Comparison of ENCODE assay signal across 9 mouse cellular contexts in genomic region chr11:96006367-96006851, GRCm38 (mm10). TPM values are rescaled to one million over a fixed set of nuclear protein-coding genes. Genes with fewer than 3 reads are reported as not detected.
DNase-seq lines count a peak whose midpoint lies in the region; ATAC-seq and TF ChIP-seq lines count a peak whose summit lies in the region.
"Had no signal": no experiment of that assay in that cellular context is flagged by ENCODE, and none has a peak within 500 bp of the region (broad histone marks: within the 10 kb centered on the region; RNA-seq: fewer than 3 reads in every experiment).

No protein-coding gene starts in this region.

- H3K27me3 ChIP-seq in heart, embryonic 13.5 days (replicated peaks) = no peaks in the 10 kb centered on the region
- H3K27me3 ChIP-seq in liver, embryonic 13.5 days = peaks cover 19% of the 10 kb centered on the region
- H3K27me3 ChIP-seq in testis, adult 2 months (ENCODE audit: control insufficient read depth, insufficient read depth, low read length) = peaks cover 6% of the 10 kb centered on the region

- no peak for ATAC-seq in heart, embryonic 13.5 days (ENCODE audit: extremely low read depth, insufficient number of reproducible peaks, low FRiP score, low TSS enrichment)
- ATAC-seq in liver, embryonic 13.5 days (ENCODE audit: low read depth) = no peak; the same call in 1 of the 2 replicates

- peaks cover 33% of the 10 kb centered on the region for H3K4me1 ChIP-seq in heart, embryonic 13.5 days
- H3K4me1 ChIP-seq in liver, embryonic 13.5 days (replicated peaks) = peaks cover 71% of the 10 kb centered on the region
- peaks cover 9% of the 10 kb centered on the region for H3K4me1 ChIP-seq in testis, adult 2 months (ENCODE audit: control insufficient read depth, insufficient read depth, low read length)

- peak overlapping the region; percentile 96 for H3K9ac ChIP-seq in heart, embryonic 13.5 days
- peak overlapping the region; percentile 89 for H3K9ac ChIP-seq in liver, embryonic 13.5 days

- WGBS in heart, embryonic 13.5 days = under 1% methylated on average over 33 of the region's 33 CpGs
- under 1% methylated on average over 33 of the region's 33 CpGs for WGBS in liver, embryonic 13.5 days (ENCODE audit: insufficient replicate concordance)

- peak overlapping the region; percentile 94 for H3K4me2 ChIP-seq in heart, embryonic 13.5 days
- H3K4me2 ChIP-seq in liver, embryonic 13.5 days = peak overlapping the region; percentile 98

- TF ChIP-seq CTCF in testis, adult 2 months (IDR thresholded peaks at IDR 0.05; ENCODE audit: control insufficient read depth, insufficient read depth, insufficient replicate concordance, low read depth, low read length) = no peak

- DNase-seq in kidney, adult 18-20 months = peak; percentile 37
- no peak for DNase-seq in kidney, adult 8-10 months
- peak; percentile 16 for DNase-seq in adrenal gland, postnatal 25 days
- DNase-seq in liver, embryonic 13.5 days = peak; percentile 30
- no peak for DNase-seq in left cerebral cortex, postnatal 36 days (ENCODE audit: low spot score in 2 of 2)
- DNase-seq in embryo, embryonic 9.5 days (ENCODE audit: extremely low spot score) = no peak

- TF ChIP-seq POLR2A in testis, adult 2 months (IDR thresholded peaks at IDR 0.05; ENCODE audit: control insufficient read depth, low read depth, low read length) = no peak

- H3K4me3 ChIP-seq in heart, embryonic 13.5 days = peak overlapping the region; percentile 79
- peak overlapping the region; percentile 82 for H3K4me3 ChIP-seq in liver, embryonic 13.5 days (replicated peaks)
- H3K4me3 ChIP-seq in testis, adult 2 months (ENCODE audit: control insufficient read depth, low read depth, low read length) = peak overlapping the region; percentile 60

- H3K9me3 ChIP-seq in heart, embryonic 13.5 days = no peaks in the 10 kb centered on the region
- H3K9me3 ChIP-seq in liver, embryonic 13.5 days (replicated peaks) = no peaks in the 10 kb centered on the region

- no peaks in the 10 kb centered on the region for H3K36me3 ChIP-seq in heart, embryonic 13.5 days
- H3K36me3 ChIP-seq in liver, embryonic 13.5 days = no peaks in the 10 kb centered on the region
- no peaks in the 10 kb centered on the region for H3K36me3 ChIP-seq in testis, adult 2 months (ENCODE audit: control insufficient read depth, insufficient read depth, low read length)

- intact Hi-C loops in left cerebral cortex, postnatal 36 days (cut with DNase I) = loop anchor here (5.0 to 10.0 kb wide), 6 partner anchors 94 to 862 kb away; partner anchors contain the start of genes B4galnt2, Dlx4 and Hoxb4

- H3K27ac ChIP-seq in heart, embryonic 13.5 days (replicated peaks) = peak overlapping the region; percentile 97
- H3K27ac ChIP-seq in liver, embryonic 13.5 days = peak overlapping the region; percentile 86
- H3K27ac ChIP-seq in testis, adult 2 months (ENCODE audit: control insufficient read depth, insufficient read depth, low read depth, low read length) = no peak overlapping the region

RNA-seq across cellular contexts. Expression of gene Igf2bp1, which starts 0.7 kb away (rescaled TPM):
- 3.9 and 5.1 TPM in 2 replicates for total RNA-seq in adrenal gland, postnatal 25 days (2021)
- polyA plus RNA-seq in heart, embryonic 13.5 days (2015; fragmentation: Nextera tagmentation; extraction: Ambion mirVana) = 39.3 and 42.0 TPM in 2 replicates
- 20.8 and 23.9 TPM in 2 replicates for polyA plus RNA-seq in liver, embryonic 13.5 days (2015; fragmentation: Nextera tagmentation; extraction: Ambion mirVana)
- polyA plus RNA-seq in testis, adult 2 months (2012; rRNA removed) = 6.5 and 8.1 TPM in 2 replicates
- total RNA-seq in left cerebral cortex, postnatal 36 days (2021) = under 1 TPM in 1 of 2 experiments, not detected in 1; 0.27 TPM

RNA-seq across cellular contexts. Expression of gene Gip, which starts 17.9 kb away (rescaled TPM):
- not detected in 2 replicates for total RNA-seq in adrenal gland, postnatal 25 days (2021)
- polyA plus RNA-seq in heart, embryonic 13.5 days (2015; fragmentation: Nextera tagmentation; extraction: Ambion mirVana) = not detected in 2 replicates
- polyA plus RNA-seq in liver, embryonic 13.5 days (2015; fragmentation: Nextera tagmentation; extraction: Ambion mirVana) = not detected in 2 replicates
- polyA plus RNA-seq in testis, adult 2 months (2012; rRNA removed) = 2.2 and 2.6 TPM in 2 replicates
- not detected for total RNA-seq in left cerebral cortex, postnatal 36 days (2021)
- total RNA-seq: left cerebral cortex, postnatal 25 days had no signal

RNA-seq across cellular contexts. Expression of gene Snf8, which starts 28.3 kb away (rescaled TPM):
- total RNA-seq in adrenal gland, postnatal 25 days (2021) = 85.0 and 87.0 TPM in 2 replicates
- polyA plus RNA-seq in heart, embryonic 13.5 days (2015; fragmentation: Nextera tagmentation; extraction: Ambion mirVana) = 68.3 and 74.7 TPM in 2 replicates
- polyA plus RNA-seq in liver, embryonic 13.5 days (2015; fragmentation: Nextera tagmentation; extraction: Ambion mirVana) = 87.0 and 88.9 TPM in 2 replicates
- polyA plus RNA-seq in testis, adult 2 months (2012; rRNA removed) = 51.8 and 56.4 TPM in 2 replicates
- total RNA-seq in left cerebral cortex, postnatal 36 days (2021) = 100 to 1,000 TPM in 1 of 2 experiments, 10 to 100 TPM in 1; 99.2 to 113 TPM

RNA-seq across cellular contexts. Expression of gene Ube2z, which starts 58.8 kb away (rescaled TPM):
- total RNA-seq in adrenal gland, postnatal 25 days (2021) = 46.2 and 48.4 TPM in 2 replicates
- 31.5 and 33.1 TPM in 2 replicates for polyA plus RNA-seq in heart, embryonic 13.5 days (2015; fragmentation: Nextera tagmentation; extraction: Ambion mirVana)
- 13.7 and 15.2 TPM in 2 replicates for polyA plus RNA-seq in liver, embryonic 13.5 days (2015; fragmentation: Nextera tagmentation; extraction: Ambion mirVana)
- 19.1 and 21.2 TPM in 2 replicates for polyA plus RNA-seq in testis, adult 2 months (2012; rRNA removed)
- total RNA-seq in left cerebral cortex, postnatal 36 days (2021) = 10 to 100 TPM; 55.4 to 56.7 TPM

Comparison
In these comparisons a context has a peak if more than half of its experiments do, and no peak if none do; other contexts are left out.
1. DNase-seq: peak in kidney, adult 18-20 months (single experiment), adrenal gland, postnatal 25 days (single experiment) and liver, embryonic 13.5 days (single experiment); none in kidney, adult 8-10 months (0 of 2), left cerebral cortex, postnatal 36 days (0 of 2) and embryo, embryonic 9.5 days (single experiment).
2. Peak in every context shown above with its lines, with median percentiles within 50 percentile points of each other: H3K4me3 ChIP-seq.